Mouse (Mus musculus): Measurements from ENCODE around the gene Yae1d1. TPM values are rescaled to one million over a fixed set of nuclear protein-coding genes. Genes with fewer than 3 reads are reported as not detected.

Yae1d1 gene
- polyA plus RNA-seq (2017; shearing (Covaris generic)) = 26.9 TPM

GRCm38 (mm10) chr13:17992697-17993514 lies at the start of gene Yae1d1:
Gene Yae1d1 (minus strand): TSS chr13:17993349.

GRCm38 (mm10) chr13:17944078-17944917 lies 48.9 kb downstream of the Yae1d1 start, which contains the start of gene Rala:
Gene Rala (minus strand): TSS chr13:17944239.

Other genes starting within 250 kb of the Yae1d1 start
- gene Cdk13, start 188.3 kb downstream of the Yae1d1 start, polyA plus RNA-seq (2017; shearing (Covaris generic)) = 13.8 TPM
- gene Rala, start 49.1 kb downstream of the Yae1d1 start, polyA plus RNA-seq (2017; shearing (Covaris generic)) = 7.8 TPM